Mouse (Mus musculus) forebrain, postnatal 0 days (tissue): Measurements from ENCODE around the gene Kirrel3. TPM values are rescaled to one million over a fixed set of nuclear protein-coding genes. Genes with fewer than 3 reads are reported as not detected.

Experiments
- ATAC-seq: fragments of 200-750 bp; cut with Nextera tagmentation; 2 replicates; pipeline ENCODE4 v1.8.0; 2017; ENCODE audit warnings: mild to moderate bottlenecking, moderate library complexity
- DNase-seq: peaks from one replicate; pipeline ENCODE4 v3.0.0-alpha.2; 2015
- H3K27ac ChIP-seq: fragments of 300-500 bp; sonication (generic); 2 replicates; pipeline ENCODE4 v1.5.1; 2014; ENCODE audit warnings: low read depth, mild to moderate bottlenecking, antibody characterized with exemption, low read length, moderate library complexity, mixed read lengths
- H3K27me3 ChIP-seq: fragments of 300-500 bp; sonication (generic); 2 replicates; pipeline ENCODE4 v1.6.1; 2014; ENCODE audit warnings: mild to moderate bottlenecking, low read length, mixed read lengths; ENCODE audit not compliant: insufficient read depth
- H3K36me3 ChIP-seq: fragments of 300-500 bp; sonication (generic); 2 replicates; pipeline ENCODE4 v1.6.1; 2014; ENCODE audit warnings: mild to moderate bottlenecking, moderate library complexity; ENCODE audit not compliant: insufficient read depth
- H3K4me1 ChIP-seq: fragments of 300-500 bp; sonication (generic); 2 replicates; pipeline ENCODE4 v1.6.1; 2014; ENCODE audit warnings: antibody characterized with exemption; ENCODE audit not compliant: insufficient read depth
- H3K4me2 ChIP-seq: fragments of 300-500 bp; sonication (generic); 2 replicates; pipeline ENCODE4 v1.6.1; 2014; ENCODE audit warnings: low read depth, mild to moderate bottlenecking, moderate library complexity
- H3K4me3 ChIP-seq: fragments of 300-500 bp; sonication (generic); 2 replicates; pipeline ENCODE4 v1.5.1; 2014; ENCODE audit warnings: low read depth, low read length, mixed read lengths
- H3K9ac ChIP-seq: fragments of 300-500 bp; sonication (generic); 2 replicates; pipeline ENCODE4 v1.6.1; 2014; ENCODE audit warnings: mild to moderate bottlenecking
- H3K9me3 ChIP-seq: fragments of 300-500 bp; sonication (generic); 2 replicates; pipeline ENCODE4 v1.6.1; 2016; ENCODE audit warnings: low read length
- CTCF ChIP-seq: sonication (generic); IDR thresholded peaks from 2 replicates; pipeline ENCODE4 v1.5.1; 2016; ENCODE audit warnings: antibody characterized with exemption, control low read depth, low read depth
- WGBS: fragments of 180-500 bp; shearing (Covaris S2); extraction: QIAGEN DNeasy Blood & Tissue Kit; methylation state at CpG from one replicate; pipeline ENCODE4 v1.1.7; 2014; 5-methylcytosine and 5-hydroxymethylcytosine counted together
- polyA plus RNA-seq: library from polyadenylated mRNA; unstranded; fragments of >200 nt; fragmentation: Nextera tagmentation; extraction: Ambion mirVana; gene quantifications from 2 replicates; pipeline ENCODE4 v1.2.1, GENCODE M21; 2015
- total RNA-seq: library from RNA; depleted of rRNA; stranded (reverse); fragments of >200 nt; gene quantifications from 2 replicates; pipeline ENCODE4 v1.2.3, GENCODE M21; 2014

Gene Kirrel3
- total and polyA plus RNA-seq, 2 experiments from 2014 or later, result 35.3 to 57.6 TPM

DNA sequence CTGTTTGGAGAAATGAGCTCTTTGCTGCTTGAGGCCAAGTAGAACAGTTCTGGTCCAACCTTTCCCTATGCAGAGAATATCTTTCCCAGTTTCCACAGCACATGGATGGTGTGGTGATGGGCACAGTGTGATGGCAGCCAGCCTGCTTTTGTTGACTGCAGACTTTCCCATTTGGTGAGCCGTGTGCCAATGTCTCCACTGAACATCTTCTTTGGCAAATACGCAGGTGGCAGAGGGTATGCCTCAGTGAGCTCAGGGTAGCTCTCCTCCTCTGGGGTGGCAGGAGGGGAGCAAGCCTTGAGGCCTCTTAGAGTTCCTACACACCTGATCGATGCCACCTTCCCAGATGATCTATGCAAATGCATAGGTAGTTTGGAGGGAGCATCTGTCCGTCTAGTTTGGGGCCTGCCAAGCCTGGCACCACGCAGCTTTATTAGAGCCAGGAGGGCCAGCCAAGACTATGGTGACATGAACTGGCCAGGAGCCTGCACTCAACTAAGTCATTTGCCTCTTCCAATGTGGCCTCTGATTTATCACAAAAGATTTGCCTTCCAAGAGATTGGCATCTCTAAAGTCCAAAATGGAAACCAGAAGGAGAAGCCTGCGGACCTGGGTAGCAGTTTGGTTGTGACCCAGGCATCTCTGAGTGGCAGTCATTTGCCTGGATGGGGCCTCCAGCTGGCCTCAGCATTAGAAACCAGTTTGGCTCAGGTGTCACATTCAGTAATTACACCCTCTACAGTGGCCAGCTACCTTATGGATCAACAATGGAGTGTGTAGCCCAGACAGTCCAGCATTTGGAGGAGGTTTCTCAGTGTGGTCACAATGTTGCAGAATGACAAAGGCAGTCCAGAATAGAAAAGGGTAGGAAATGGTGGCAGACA is 127.4 kb downstream of the Kirrel3 start:
- H3K9me3 ChIP-seq, result no peaks in the 10 kb centered on the region
- no peaks in the 10 kb centered on the region for H3K27me3 ChIP-seq
- H3K36me3 ChIP-seq, result no peaks in the 10 kb centered on the region
- no peak overlapping the region for H3K4me2 ChIP-seq
- DNase-seq, result no peak
- no peak for TF ChIP-seq CTCF
- no peak overlapping the region for H3K27ac ChIP-seq
- peak; percentile 45 for ATAC-seq
- WGBS, result 65% methylated on average over 6 of the region's 6 CpGs
- peaks cover 8% of the 10 kb centered on the region; the same call in 1 of the 2 replicates for H3K4me1 ChIP-seq
- no peak overlapping the region for H3K4me3 ChIP-seq
- no peak overlapping the region for H3K9ac ChIP-seq

DNA sequence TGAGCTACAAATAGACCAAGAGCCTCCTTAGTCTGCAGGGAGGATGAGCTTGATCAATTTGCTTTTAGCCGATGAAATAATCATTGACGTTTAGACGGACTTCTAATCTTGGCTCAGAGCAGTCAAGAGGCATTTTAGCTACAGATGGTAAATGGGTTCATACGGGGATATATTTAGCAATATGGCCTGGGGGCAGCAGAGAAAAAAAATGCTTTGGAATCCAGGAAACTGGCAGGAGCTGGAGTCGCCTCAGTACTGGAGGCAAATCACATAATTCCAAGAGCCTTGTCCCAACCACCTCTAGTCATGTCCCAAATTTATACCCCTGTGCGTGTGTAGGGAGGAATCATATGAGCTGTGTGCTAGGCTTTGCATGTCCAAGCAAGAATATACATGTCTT is 132.4 kb downstream of the Kirrel3 start:
- TF ChIP-seq CTCF, result no peak
- no peaks in the 10 kb centered on the region for H3K36me3 ChIP-seq
- no peaks in the 10 kb centered on the region for H3K9me3 ChIP-seq
- DNase-seq (no peak), ATAC-seq (no peak)
- H3K4me3 ChIP-seq, result no peak overlapping the region
- H3K27ac ChIP-seq, result no peak overlapping the region
- H3K9ac ChIP-seq, result no peak overlapping the region
- WGBS, result 56% methylated on average over 6 of the region's 6 CpGs
- H3K27me3 ChIP-seq, result no peaks in the 10 kb centered on the region
- H3K4me1 ChIP-seq, result no peaks in the 10 kb centered on the region
- H3K4me2 ChIP-seq, result no peak overlapping the region

- Histone ChIP-seq H3K4me1 (no peaks in the 10 kb centered on the region), H3K36me3 (no peaks in the 10 kb centered on the region), H3K27me3 (no peaks in the 10 kb centered on the region), H3K4me3 (no peak overlapping the region), H3K9ac (no peak overlapping the region), H3K27ac (no peak overlapping the region), H3K4me2 (no peak overlapping the region), H3K9me3 (no peaks in the 10 kb centered on the region)
- WGBS, result 81% methylated on average over 3 of the region's 3 CpGs
- no peak for ATAC-seq
- no peak for TF ChIP-seq CTCF
- no peak for DNase-seq
Measured at GRCm38 (mm10) chr9:34619913-34620312, 134.2 kb downstream of the Kirrel3 start.

- Histone ChIP-seq H3K4me3 (no peak overlapping the region), H3K27me3 (no peaks in the 10 kb centered on the region), H3K9me3 (no peaks in the 10 kb centered on the region), H3K27ac (no peak overlapping the region), H3K4me2 (no peak overlapping the region), H3K9ac (no peak overlapping the region), H3K4me1 (no peaks in the 10 kb centered on the region), H3K36me3 (no peaks in the 10 kb centered on the region)
- ATAC-seq (no peak), DNase-seq (no peak)
- TF ChIP-seq CTCF, result no peak
- WGBS, result 52% methylated on average over 5 of the region's 5 CpGs
Measured at GRCm38 (mm10) chr9:34623526-34623925, 137.8 kb downstream of the Kirrel3 start.

DNA sequence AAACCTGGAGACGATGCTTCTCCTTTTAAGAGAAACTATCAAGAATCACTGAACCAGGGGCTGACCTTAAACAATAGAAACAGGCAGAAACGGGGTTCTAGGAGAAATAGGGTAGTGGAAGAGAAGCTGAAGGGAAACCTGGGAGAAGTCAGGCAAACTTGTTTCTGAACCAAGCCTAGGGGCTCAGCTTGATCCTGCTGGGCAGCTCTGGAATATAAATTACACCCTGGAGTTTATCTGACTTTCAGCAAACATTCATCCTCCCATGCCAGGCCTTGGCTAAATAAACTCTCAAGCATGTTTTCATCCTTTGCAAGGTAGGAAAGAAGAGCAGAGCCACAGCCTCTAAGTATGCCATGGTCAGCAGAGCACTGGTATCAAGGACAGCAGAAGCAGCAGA is 138.3 kb downstream of the Kirrel3 start:
- no peak for TF ChIP-seq CTCF
- H3K9me3 ChIP-seq, result no peaks in the 10 kb centered on the region
- H3K27me3 ChIP-seq, result no peaks in the 10 kb centered on the region
- no peak overlapping the region for H3K9ac ChIP-seq
- no peak for DNase-seq
- H3K27ac ChIP-seq, result no peak overlapping the region
- no peak overlapping the region for H3K4me3 ChIP-seq
- no peak overlapping the region for H3K4me2 ChIP-seq
- 62% methylated on average over 2 of the region's 2 CpGs for WGBS
- no peaks in the 10 kb centered on the region for H3K4me1 ChIP-seq
- ATAC-seq, result no peak
- H3K36me3 ChIP-seq, result no peaks in the 10 kb centered on the region

GRCm38 (mm10) chr9:34628841-34629240 is 143.1 kb downstream of the Kirrel3 start:
- Histone ChIP-seq H3K4me2 (no peak overlapping the region), H3K27ac (no peak overlapping the region), H3K36me3 (no peaks in the 10 kb centered on the region), H3K9me3 (no peaks in the 10 kb centered on the region), H3K4me1 (no peaks in the 10 kb centered on the region), H3K4me3 (no peak overlapping the region), H3K27me3 (no peaks in the 10 kb centered on the region), H3K9ac (no peak overlapping the region)
- no peak for TF ChIP-seq CTCF
- DNase-seq, result no peak
- ATAC-seq, result no peak
- WGBS, result 81% methylated on average over 3 of the region's 3 CpGs

DNA sequence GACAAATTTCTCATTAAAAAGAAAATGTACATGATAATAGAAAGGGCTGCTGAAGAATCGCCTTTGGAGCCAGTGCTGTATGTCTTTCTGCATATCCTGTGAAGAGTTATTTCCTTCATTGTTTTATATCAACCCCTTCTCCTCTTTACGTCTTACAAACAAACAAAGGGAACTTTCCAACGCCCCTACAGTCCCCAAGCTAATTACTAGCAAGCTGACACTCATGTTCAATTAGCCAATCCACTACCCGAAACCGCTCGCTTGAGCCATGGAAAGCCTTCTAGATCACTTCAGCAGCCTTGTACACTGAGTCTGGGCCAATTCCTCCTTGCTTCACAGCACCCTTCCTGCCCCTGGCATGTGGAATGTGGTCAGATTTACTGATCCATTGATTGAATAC is 150.0 kb downstream of the Kirrel3 start:
- Histone ChIP-seq H3K27ac (no peak overlapping the region), H3K9me3 (no peaks in the 10 kb centered on the region), H3K27me3 (no peaks in the 10 kb centered on the region; the same call in 1 of the 2 replicates), H3K4me3 (no peak overlapping the region), H3K36me3 (no peaks in the 10 kb centered on the region), H3K9ac (no peak overlapping the region), H3K4me1 (no peaks in the 10 kb centered on the region), H3K4me2 (no peak overlapping the region)
- DNase-seq (no peak), ATAC-seq (no peak)
- 62% methylated on average over 6 of the region's 6 CpGs for WGBS
- no peak for TF ChIP-seq CTCF
